Mouse (Mus musculus) bone marrow macrophage, adult 2 months (primary cell): Measurements from ENCODE around the gene Wfdc8. TPM values are rescaled to one million over a fixed set of nuclear protein-coding genes. Genes with fewer than 3 reads are reported as not detected.
"Not testable (repeated sequence)": the region's sequence is repeated elsewhere in the genome, so short reads cannot be mapped to it uniquely, and the experiment has no call there.

ENCODE experiments used
- H3K27ac ChIP-seq: 2 replicates; pipeline ENCODE4 v1.5.1; 2012; ENCODE audit warnings: low read depth, low read length; ENCODE audit not compliant: insufficient read depth
- H3K4me1 ChIP-seq: 2 replicates; pipeline ENCODE4 v1.6.1; 2012; ENCODE audit warnings: low read length; ENCODE audit not compliant: control insufficient read depth, insufficient read depth
- H3K4me3 ChIP-seq: 2 replicates; pipeline ENCODE4 v1.5.1; 2012; ENCODE audit warnings: mild to moderate bottlenecking, low read length, moderate library complexity; ENCODE audit not compliant: insufficient read depth
- CTCF ChIP-seq: IDR thresholded peaks from 2 replicates; pipeline ENCODE4 v1.5.1; 2012; ENCODE audit warnings: low read depth, mild to moderate bottlenecking, low read length, moderate library complexity
- POLR2A ChIP-seq: IDR thresholded peaks from 2 replicates; pipeline ENCODE4 v1.6.1; 2012; ENCODE audit warnings: mild to moderate bottlenecking, low read depth, low read length, borderline replicate concordance
- polyA plus RNA-seq: library from polyadenylated mRNA; stranded (reverse); fragments of >200 nt; gene quantifications from 2 replicates; pipeline ENCODE4 v1.2.4, GENCODE M21; 2012; ENCODE audit not compliant: missing spikeins, insufficient read depth, insufficient read length

The Wfdc8 gene
- not detected in 2 replicates for polyA plus RNA-seq

DNA sequence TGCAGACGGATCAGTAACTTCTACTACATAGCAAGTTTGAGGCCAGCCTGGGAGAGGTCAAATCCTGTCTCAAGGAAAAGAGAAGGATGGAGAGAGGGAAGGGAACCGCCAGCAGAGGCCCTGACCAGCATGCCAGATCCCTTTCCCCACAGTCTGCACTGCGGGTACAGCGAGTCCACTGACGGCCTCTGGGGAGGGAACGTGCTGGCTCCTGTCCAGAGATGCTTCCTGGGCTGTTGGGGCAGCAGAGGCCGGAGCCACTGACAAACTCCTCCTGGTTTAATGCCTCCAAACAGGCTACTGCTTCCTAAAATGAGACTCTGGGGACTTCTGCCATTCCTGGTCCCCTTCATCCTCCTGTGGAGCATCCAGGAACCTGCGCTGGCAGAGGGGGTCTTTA, at the start of gene Wfdc8, which contains the start of gene Wfdc6b:
TSS of gene Wfdc8 (minus strand) at position 156 of the 400 bp plus-strand sequence.
TSS of gene Wfdc6b (plus strand) at position 52 of the 400 bp plus-strand sequence.
- H3K4me1 ChIP-seq, H3K4me3 ChIP-seq, H3K27ac ChIP-seq: not testable (repeated sequence)

DNA sequence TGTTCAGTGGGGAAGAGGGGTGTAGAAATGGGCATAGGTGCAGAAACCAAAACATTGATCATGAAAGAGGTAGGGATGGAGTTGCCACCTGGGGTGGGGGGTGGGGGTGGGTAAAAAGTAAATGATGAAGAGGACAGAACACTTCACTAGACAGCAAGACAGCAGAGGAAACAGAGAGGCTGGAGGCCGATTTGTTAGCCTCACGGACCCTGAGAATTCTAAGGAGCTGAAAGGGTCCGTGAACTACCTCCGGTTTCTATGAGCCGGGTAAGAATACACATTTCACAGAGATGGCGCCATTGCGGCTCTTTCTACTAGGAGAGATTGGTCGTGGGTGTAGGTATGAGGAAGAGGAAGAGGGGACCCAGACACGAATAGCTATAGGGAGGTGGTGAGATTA, 43.1 kb upstream of the Wfdc8 start, which contains the start of gene Wfdc9:
TSS of gene Wfdc9 (minus strand) at position 101 of the 400 bp plus-strand sequence.
- Histone ChIP-seq H3K4me1 (peaks cover 3% of the 10 kb centered on the region; the same call in 1 of the 2 replicates), H3K4me3 (no peak within 1 kb of the TSS), H3K27ac (no peak within 1 kb of the TSS)
- TF ChIP-seq CTCF (no peak), POLR2A (no peak)

- Histone ChIP-seq H3K4me1 (peaks cover 3% of the 10 kb centered on the region; the same call in 1 of the 2 replicates), H3K4me3 (no peak within 1 kb of the TSS), H3K27ac (no peak within 1 kb of the TSS)
- TF ChIP-seq POLR2A = no peak
- peak; percentile 67 for TF ChIP-seq CTCF
Observed at GRCm38 (mm10) chr2:164655858-164656257, 42.4 kb upstream of the Wfdc8 start, which contains the start of gene Wfdc10. Wfdc10 (plus strand) TSS chr2:164656046.

- no peak for TF ChIP-seq POLR2A
- TF ChIP-seq CTCF = no peak
- H3K4me1 ChIP-seq = peaks cover 28% of the 10 kb centered on the region
- no peak overlapping the region for H3K27ac ChIP-seq
- H3K4me3 ChIP-seq = no peak overlapping the region
Observed at GRCm38 (mm10) chr2:164641881-164642673, 28.7 kb upstream of the Wfdc8 start.

- Histone ChIP-seq H3K4me3 (no peak overlapping the region), H3K27ac (peak overlapping the region; percentile 59), H3K4me1 (peaks cover 28% of the 10 kb centered on the region)
- no peak for TF ChIP-seq POLR2A
- no peak for TF ChIP-seq CTCF
Observed at GRCm38 (mm10) chr2:164641129-164641528, 27.7 kb upstream of the Wfdc8 start.

DNA sequence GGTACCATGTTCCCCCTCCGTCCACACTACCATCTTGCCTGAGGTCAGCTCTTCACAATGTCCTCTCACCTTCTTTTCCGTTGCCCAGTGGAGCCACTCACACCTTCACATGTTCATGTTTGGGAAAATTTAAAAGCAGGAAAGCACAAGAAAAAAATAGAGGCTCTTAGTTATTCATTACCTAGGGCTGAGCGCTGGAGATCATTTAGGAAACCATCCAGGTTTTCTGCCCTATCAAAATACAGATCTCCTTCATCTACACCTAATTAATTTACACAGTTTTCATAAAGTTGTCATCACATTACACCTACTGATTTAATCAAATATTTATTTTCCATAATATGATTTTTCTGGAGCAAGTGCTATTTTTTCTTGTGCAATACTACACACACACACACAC, 25.3 kb upstream of the Wfdc8 start, which contains the start of gene Wfdc16:
TSS of gene Wfdc16 (minus strand) at position 101 of the 400 bp plus-strand sequence.
- Histone ChIP-seq H3K4me1 (peaks cover 28% of the 10 kb centered on the region), H3K27ac (no peak within 1 kb of the TSS), H3K4me3 (no peak within 1 kb of the TSS)
- TF ChIP-seq CTCF (no peak), POLR2A (no peak)

GRCm38 (mm10) chr2:164635266-164635665, 21.8 kb upstream of the Wfdc8 start:
- Histone ChIP-seq H3K4me3 (no peak overlapping the region), H3K27ac (no peak overlapping the region), H3K4me1 (peaks cover 8% of the 10 kb centered on the region)
- no peak for TF ChIP-seq POLR2A
- no peak for TF ChIP-seq CTCF

DNA sequence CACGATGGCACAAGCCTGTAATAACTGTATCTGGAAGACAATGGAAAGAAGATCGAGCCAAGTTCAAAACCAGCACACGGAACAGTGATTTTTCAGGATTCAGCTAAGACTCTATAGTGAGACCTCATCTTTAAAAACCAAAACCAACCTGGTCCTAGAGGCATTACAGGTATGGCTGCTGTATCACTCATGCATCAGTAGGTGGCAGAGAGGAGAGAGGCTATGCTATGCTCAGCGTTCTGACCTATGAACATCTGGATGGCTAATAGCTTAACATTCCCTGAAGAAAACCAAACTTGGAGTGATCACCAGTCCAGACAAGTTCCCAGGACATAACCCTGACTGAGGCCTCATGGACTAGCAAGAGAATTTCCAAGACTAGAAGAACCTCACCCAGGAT, 8.3 kb upstream of the Wfdc8 start:
- no peak for TF ChIP-seq CTCF
- no peak for TF ChIP-seq POLR2A
- no peak overlapping the region for H3K4me3 ChIP-seq
- H3K4me1 ChIP-seq = no peaks in the 10 kb centered on the region
- no peak overlapping the region for H3K27ac ChIP-seq

DNA sequence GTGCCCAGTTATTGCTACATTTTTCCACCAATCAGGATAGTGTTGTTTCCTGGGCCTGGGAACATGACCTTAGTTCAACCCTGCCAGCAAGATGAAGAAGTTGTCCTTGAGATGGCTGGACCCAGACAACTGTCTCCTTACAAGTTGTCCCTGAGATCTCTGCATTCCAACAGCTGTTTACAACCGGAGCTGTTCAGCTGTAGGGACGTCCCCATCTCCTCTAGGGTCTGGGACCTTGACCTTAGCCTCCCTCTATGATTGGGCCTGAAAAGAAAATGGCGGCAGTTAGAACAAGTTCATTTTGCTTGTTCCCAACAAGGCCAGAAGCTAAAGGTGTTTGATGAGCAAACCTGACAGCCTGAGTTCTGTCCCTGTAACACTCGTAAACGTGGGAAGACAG, 5.6 kb upstream of the Wfdc8 start:
- H3K27ac ChIP-seq = no peak overlapping the region
- no peak for TF ChIP-seq CTCF
- no peak for TF ChIP-seq POLR2A
- H3K4me3 ChIP-seq = no peak overlapping the region
- no peaks in the 10 kb centered on the region for H3K4me1 ChIP-seq

DNA sequence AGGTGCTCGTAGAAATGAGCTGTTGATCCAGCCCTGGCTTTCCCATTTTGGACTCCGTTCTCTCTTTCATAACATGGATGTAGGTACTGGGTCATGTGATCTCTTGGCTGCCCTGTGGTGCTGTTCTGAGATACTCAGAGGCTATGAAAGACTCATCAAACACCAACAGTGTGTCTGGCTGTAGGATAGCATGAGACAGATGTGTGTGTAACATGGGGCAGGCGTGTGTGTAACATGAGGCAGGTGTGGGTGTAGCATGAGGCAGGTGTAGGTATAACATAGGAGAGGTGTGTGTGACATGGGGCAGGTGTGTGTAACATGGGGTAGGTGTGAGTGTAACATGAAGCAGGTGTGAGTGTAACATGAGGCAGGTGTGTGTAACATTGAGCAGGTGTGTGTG, 2.0 kb upstream of the Wfdc8 start:
- no peaks in the 10 kb centered on the region for H3K4me1 ChIP-seq
- H3K4me3 ChIP-seq = no peak overlapping the region
- no peak overlapping the region for H3K27ac ChIP-seq
- TF ChIP-seq CTCF = no peak
- TF ChIP-seq POLR2A = no peak
